Mouse (Mus musculus): ENCODE results near the gene Cabcoco1. TPM values are rescaled to one million over a fixed set of nuclear protein-coding genes. Genes with fewer than 3 reads are reported as not detected.

Gene Cabcoco1
- polyA plus RNA-seq, 1 experiment from 2014 or later = 4.7 TPM

DNA sequence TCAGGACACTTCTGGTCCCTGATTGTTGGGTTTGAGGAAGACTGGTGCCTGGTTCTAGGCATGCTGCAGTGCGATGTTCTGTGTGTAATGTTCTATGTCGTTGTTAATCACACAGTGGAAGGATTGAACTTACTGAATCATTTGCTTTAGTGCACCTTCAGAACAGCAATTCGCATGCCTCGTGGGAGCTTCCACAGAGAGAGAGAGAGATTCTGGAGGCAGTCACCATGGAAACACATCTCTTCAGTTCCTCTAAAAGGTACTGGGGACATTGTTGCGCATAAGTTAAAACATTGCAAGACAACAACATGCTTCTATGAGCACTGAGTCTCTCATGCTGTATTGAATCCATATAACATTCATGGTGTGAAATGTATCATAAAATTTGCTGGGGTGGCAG, 20.6 kb upstream of the Cabcoco1 start:
- 91% methylated on average over 5 of the region's 5 CpGs for WGBS
- no peaks in the 10 kb centered on the region for H3K4me1 ChIP-seq (replicated peaks; ENCODE audit: control insufficient read depth, insufficient read depth)
- ATAC-seq (ENCODE audit: low FRiP score, low TSS enrichment) (no peak), DNase-seq (ENCODE audit: low spot score) (no peak)
- no peaks in the 10 kb centered on the region for H3K27me3 ChIP-seq (ENCODE audit: control insufficient read depth, insufficient read depth, low read length)
- TF ChIP-seq EP300 (optimal IDR thresholded peaks at IDR 0.05) = no peak
- TF ChIP-seq CTCF (IDR thresholded peaks at IDR 0.05; ENCODE audit: low read depth) = no peak
- no peak overlapping the region for H3K27ac ChIP-seq (replicated peaks)
- H3K9ac ChIP-seq (ENCODE audit: low read length) = no peak overlapping the region
- no peaks in the 10 kb centered on the region for H3K9me3 ChIP-seq (ENCODE audit: control insufficient read depth, low read length)
- H3K4me3 ChIP-seq (ENCODE audit: low read depth, low read length) = no peak overlapping the region
- no peak overlapping the region for H3K4me2 ChIP-seq (replicated peaks; ENCODE audit: low read depth)
- no peaks in the 10 kb centered on the region for H3K36me3 ChIP-seq (ENCODE audit: control insufficient read depth, insufficient read depth, low read length)

DNA sequence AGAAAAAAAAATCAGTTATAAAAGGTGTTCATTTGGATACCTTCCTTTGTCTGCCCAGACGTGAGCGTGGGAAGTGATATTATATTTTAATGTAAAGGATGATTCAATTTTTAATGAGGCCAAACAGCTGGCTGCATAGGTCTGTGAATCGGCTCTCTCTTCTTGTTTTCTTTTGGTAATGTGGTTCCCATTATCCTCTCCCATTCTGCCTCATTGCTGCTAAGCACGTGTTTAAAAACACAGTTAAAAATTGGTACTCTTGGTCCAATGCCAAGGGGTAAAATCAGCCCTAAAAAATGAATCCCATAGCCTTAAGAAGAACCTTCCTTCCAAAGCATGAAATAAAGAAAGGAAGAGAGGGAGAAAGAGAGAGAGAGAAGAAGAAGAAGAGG, 17.1 kb upstream of the Cabcoco1 start:
- Histone ChIP-seq H3K4me1 (replicated peaks; ENCODE audit: control insufficient read depth, insufficient read depth) (no peaks in the 10 kb centered on the region), H3K9me3 (ENCODE audit: control insufficient read depth, low read length) (no peaks in the 10 kb centered on the region), H3K27me3 (ENCODE audit: control insufficient read depth, insufficient read depth, low read length) (no peaks in the 10 kb centered on the region), H3K4me2 (replicated peaks; ENCODE audit: low read depth) (no peak overlapping the region), H3K36me3 (ENCODE audit: control insufficient read depth, insufficient read depth, low read length) (no peaks in the 10 kb centered on the region), H3K9ac (ENCODE audit: low read length) (no peak overlapping the region), H3K27ac (replicated peaks) (no peak overlapping the region), H3K4me3 (ENCODE audit: low read depth, low read length) (no peak overlapping the region)
- peak; percentile 11 for TF ChIP-seq EP300 (optimal IDR thresholded peaks at IDR 0.05)
- no peak for TF ChIP-seq CTCF (IDR thresholded peaks at IDR 0.05; ENCODE audit: low read depth)
- ATAC-seq (ENCODE audit: low FRiP score, low TSS enrichment) (no peak), DNase-seq (ENCODE audit: low spot score) (no peak)
- 34% methylated on average over 4 of the region's 4 CpGs for WGBS

DNA sequence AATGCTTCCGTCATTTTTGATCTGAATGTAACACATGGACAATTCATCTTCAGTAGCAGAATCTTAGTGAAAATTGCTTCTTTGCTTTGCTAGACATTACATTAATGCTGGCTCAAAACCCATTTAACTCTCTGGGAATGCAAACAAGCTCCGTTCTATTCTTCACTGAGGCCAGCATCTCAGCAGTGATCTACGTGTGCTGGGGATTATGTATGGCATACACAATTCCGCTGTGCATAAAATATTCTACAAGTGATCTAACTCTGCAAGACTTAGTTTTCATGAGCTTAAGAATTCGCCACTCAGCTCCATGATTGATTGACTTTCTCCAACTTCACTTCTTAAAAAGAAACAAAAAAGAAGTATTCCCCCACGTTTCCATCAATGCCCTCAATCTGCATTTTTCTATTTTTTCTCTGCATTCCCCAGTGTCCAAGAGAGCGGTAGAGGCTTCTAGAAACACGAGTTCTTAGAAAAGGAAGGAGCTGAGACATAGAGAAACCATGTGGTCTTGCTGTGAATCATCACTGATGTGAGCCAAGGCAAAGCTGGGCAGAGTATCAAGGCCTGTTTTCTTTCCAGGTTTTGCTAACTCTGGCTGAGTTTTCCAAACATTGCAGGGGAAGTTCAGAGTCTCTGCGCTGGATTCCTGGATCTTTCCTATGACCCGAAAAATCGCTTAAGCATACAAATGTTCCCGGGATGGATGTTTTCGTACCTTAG, 16.6 kb upstream of the Cabcoco1 start:
- peak; percentile 83; the same call in 1 of the 2 replicates for ATAC-seq (ENCODE audit: low FRiP score, low TSS enrichment)
- peak; percentile 79 for TF ChIP-seq EP300 (optimal IDR thresholded peaks at IDR 0.05)
- no peak for TF ChIP-seq CTCF (IDR thresholded peaks at IDR 0.05; ENCODE audit: low read depth)

DNA sequence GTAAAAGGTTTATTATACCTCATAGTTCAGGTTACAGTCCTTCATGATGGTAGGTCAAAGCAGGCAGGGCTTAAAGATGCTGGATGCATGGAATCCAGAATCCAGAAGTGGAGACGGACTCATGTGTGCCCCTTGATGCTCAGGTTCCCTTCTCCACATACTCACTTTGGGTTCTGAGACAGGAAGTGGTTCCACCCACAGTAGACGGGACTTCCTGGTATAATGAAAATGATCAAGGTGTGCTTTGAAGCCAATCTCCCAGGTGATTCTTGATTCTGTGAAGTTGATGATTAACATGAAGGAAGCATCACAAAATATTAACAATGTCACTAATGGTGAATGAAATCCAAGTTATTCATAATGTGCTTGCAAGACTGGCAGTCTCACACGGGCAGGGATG, 12.0 kb upstream of the Cabcoco1 start:
- Histone ChIP-seq H3K27ac (replicated peaks) (no peak overlapping the region), H3K4me1 (replicated peaks; ENCODE audit: control insufficient read depth, insufficient read depth) (no peaks in the 10 kb centered on the region), H3K9me3 (ENCODE audit: control insufficient read depth, low read length) (no peaks in the 10 kb centered on the region), H3K27me3 (ENCODE audit: control insufficient read depth, insufficient read depth, low read length) (no peaks in the 10 kb centered on the region), H3K4me2 (replicated peaks; ENCODE audit: low read depth) (no peak overlapping the region), H3K9ac (ENCODE audit: low read length) (no peak overlapping the region), H3K36me3 (ENCODE audit: control insufficient read depth, insufficient read depth, low read length) (no peaks in the 10 kb centered on the region), H3K4me3 (ENCODE audit: low read depth, low read length) (no peak overlapping the region)
- TF ChIP-seq CTCF (IDR thresholded peaks at IDR 0.05; ENCODE audit: low read depth) (no peak), EP300 (optimal IDR thresholded peaks at IDR 0.05) (no peak)
- DNase-seq (ENCODE audit: low spot score) (no peak), ATAC-seq (ENCODE audit: low FRiP score, low TSS enrichment) (no peak)
- WGBS = 88% methylated on average over 3 of the region's 3 CpGs

More for the DNA sequence above, 16.6 kb upstream of the Cabcoco1 start:
- WGBS = 37% methylated on average over 13 of the region's 13 CpGs
- no peaks in the 10 kb centered on the region for H3K36me3 ChIP-seq (ENCODE audit: control insufficient read depth, insufficient read depth, low read length)
- no peaks in the 10 kb centered on the region for H3K9me3 ChIP-seq (ENCODE audit: control insufficient read depth, low read length)
- H3K4me1 ChIP-seq (replicated peaks; ENCODE audit: control insufficient read depth, insufficient read depth) = no peaks in the 10 kb centered on the region
- H3K9ac ChIP-seq (ENCODE audit: low read length) = no peak overlapping the region
- no peak overlapping the region for H3K4me3 ChIP-seq (ENCODE audit: low read depth, low read length)
- H3K4me2 ChIP-seq (replicated peaks; ENCODE audit: low read depth) = no peak overlapping the region
- no peaks in the 10 kb centered on the region for H3K27me3 ChIP-seq (ENCODE audit: control insufficient read depth, insufficient read depth, low read length)
- DNase-seq (ENCODE audit: low spot score) = peak; percentile 51
- 0 out of 2 replicates have a peak overlapping the region, but pooled peaks have one; percentile 20 for H3K27ac ChIP-seq (replicated peaks)

DNA sequence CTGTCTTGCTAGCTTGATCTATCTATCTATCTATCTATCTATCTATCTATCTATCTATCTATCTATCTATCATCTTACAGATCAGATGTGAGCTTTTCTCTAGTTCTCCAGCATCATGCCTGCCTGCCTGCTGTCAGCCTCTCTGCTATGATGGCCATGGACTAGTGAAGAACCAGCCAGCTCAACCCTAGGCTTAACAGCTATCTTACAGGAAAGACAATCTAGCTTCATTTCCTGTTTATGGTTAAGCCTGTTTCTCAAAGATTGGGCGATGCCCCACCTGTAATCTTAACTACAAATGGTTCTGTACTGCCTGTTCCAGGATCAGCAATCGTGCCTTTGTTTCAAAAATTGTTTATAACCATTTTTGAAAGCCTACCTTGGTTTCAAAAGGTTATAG, 10.9 kb upstream of the Cabcoco1 start:
- Histone ChIP-seq H3K4me3 (ENCODE audit: low read depth, low read length) (no peak overlapping the region), H3K9ac (ENCODE audit: low read length) (no peak overlapping the region), H3K4me1 (replicated peaks; ENCODE audit: control insufficient read depth, insufficient read depth) (no peaks in the 10 kb centered on the region), H3K4me2 (replicated peaks; ENCODE audit: low read depth) (no peak overlapping the region), H3K27ac (replicated peaks) (no peak overlapping the region), H3K27me3 (ENCODE audit: control insufficient read depth, insufficient read depth, low read length) (no peaks in the 10 kb centered on the region), H3K9me3 (ENCODE audit: control insufficient read depth, low read length) (no peaks in the 10 kb centered on the region), H3K36me3 (ENCODE audit: control insufficient read depth, insufficient read depth, low read length) (no peaks in the 10 kb centered on the region)
- ATAC-seq (ENCODE audit: low FRiP score, low TSS enrichment) (no peak), DNase-seq (ENCODE audit: low spot score) (no peak)
- WGBS = 78% methylated on average over 2 of the region's 2 CpGs
- no peak for TF ChIP-seq EP300 (optimal IDR thresholded peaks at IDR 0.05)
- TF ChIP-seq CTCF (IDR thresholded peaks at IDR 0.05; ENCODE audit: low read depth) = no peak

DNA sequence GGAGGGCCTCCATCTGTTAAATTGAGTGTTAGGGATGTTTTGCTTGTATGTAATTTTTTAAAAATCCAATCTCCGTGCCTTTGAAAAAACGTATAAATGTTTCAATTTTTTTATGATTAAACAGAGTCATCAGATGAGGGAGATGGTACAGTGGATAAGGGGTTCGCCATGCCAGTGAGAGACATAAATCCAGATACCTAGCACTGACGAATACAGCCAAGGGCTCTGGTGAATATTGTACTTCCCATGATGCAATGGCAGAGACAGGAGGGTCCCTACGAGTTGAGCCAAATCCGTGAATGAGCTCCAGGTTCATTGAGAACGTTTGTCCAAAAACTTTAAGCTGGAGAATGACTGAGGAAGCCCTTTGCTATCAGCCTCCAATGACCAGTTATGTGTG, 9.6 kb upstream of the Cabcoco1 start:
- Histone ChIP-seq H3K36me3 (ENCODE audit: control insufficient read depth, insufficient read depth, low read length) (no peaks in the 10 kb centered on the region), H3K4me2 (replicated peaks; ENCODE audit: low read depth) (no peak overlapping the region), H3K9ac (ENCODE audit: low read length) (no peak overlapping the region), H3K4me3 (ENCODE audit: low read depth, low read length) (no peak overlapping the region), H3K4me1 (replicated peaks; ENCODE audit: control insufficient read depth, insufficient read depth) (no peaks in the 10 kb centered on the region), H3K27me3 (ENCODE audit: control insufficient read depth, insufficient read depth, low read length) (no peaks in the 10 kb centered on the region), H3K9me3 (ENCODE audit: control insufficient read depth, low read length) (no peaks in the 10 kb centered on the region), H3K27ac (replicated peaks) (no peak overlapping the region)
- DNase-seq (ENCODE audit: low spot score) = no peak
- TF ChIP-seq EP300 (optimal IDR thresholded peaks at IDR 0.05) (no peak), CTCF (IDR thresholded peaks at IDR 0.05; ENCODE audit: low read depth) (no peak)
- WGBS = 84% methylated on average over 7 of the region's 7 CpGs
- no peak for ATAC-seq (ENCODE audit: low FRiP score, low TSS enrichment)

Data from stomach, postnatal 0 days (tissue).